Mouse (Mus musculus): Measurements from ENCODE around the gene Ifna16.

Gene Ifna16

DNA sequence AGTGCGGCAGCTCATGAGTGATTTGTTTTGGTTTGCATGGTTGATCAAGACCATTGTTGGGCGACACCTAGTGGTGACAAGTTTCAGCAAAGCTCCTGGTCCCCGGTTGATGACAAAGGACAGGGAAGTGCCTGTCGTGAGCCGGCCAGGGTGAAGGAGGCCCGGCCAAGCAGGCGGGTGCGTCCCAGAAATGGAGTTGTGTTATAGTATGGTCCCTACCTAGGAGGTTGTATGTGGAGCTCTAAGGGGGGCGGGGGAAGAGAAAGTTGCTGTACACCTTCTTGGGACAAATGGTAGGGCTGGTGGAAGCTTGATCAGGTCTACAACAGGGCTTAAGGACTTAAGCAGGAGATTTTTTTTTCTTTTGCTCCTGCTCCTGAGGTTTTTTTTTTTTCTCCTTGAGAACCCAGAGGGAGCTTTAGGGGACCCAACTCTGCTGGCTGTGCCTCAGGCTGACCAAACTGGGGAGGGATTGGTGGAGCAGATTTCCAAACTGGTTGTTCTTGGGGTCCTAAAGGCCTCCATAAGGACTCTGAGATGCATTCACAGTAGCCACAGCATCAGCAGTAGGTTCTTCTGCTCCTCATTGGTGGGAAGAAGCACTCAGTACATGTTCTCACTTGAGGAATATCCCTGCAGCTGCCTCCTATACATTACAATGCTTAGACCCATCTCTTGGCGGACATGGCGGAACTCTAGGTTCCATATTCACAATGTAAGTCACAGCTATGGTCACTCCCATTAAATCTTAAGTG, 35.5 kb downstream of the Ifna16 start:
- peak; percentile 94 for DNase-seq

- no peak for DNase-seq
Observed at GRCm38 (mm10) chr4:88640704-88641076, 36.0 kb downstream of the Ifna16 start.

GRCm38 (mm10) chr4:88634311-88634710, 42.4 kb downstream of the Ifna16 start, which contains the start of gene C87499:
C87499 (minus strand) TSS chr4:88634411.
- no peak for DNase-seq

Data from kidney, adult 18-20 months (tissue).